In the genomic region with DNA sequence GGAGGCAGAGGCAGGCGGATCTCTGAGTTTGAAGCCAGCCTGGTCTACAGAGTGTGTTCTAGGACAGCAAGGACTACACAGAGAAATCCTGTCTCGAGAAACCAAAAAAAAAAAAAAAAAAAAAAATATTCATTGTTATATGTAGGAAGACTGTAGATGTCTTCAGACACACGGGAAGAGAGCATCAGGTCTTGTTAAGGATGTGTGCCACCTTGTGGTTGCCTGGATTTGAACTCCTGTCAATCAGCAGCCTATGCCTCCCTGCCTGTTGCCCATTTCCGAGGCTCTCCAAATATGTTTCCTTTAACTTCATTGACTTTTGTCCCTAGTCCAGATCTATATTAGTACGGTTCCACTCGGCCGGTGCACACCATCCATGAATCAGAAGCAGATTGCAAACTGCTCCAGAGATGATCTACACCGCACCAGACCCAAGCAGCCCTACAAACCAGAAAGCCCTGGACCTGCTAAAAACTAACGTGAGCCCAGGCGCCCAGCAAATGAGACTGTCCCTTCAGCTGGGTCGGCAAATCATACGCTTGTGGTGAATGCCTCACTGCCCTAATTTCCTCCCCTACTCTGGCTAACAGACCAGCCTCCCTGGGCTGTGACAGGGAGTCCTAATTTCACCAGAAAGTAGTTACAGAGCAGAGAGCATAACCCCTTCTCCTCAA, we compare ENCODE assay signal across 8 mouse cellular contexts. TPM values are rescaled to one million over a fixed set of nuclear protein-coding genes. Genes with fewer than 3 reads are reported as not detected.
A peak's percentile ranks its signal among the peaks of the same experiment; 100 is the strongest.
DNase-seq lines count a peak whose midpoint lies in the region; ATAC-seq and TF ChIP-seq lines count a peak whose summit lies in the region.

No protein-coding gene starts in this region.

- peaks cover 25% of the 10 kb centered on the region for H3K4me1 ChIP-seq in lung, adult 2 months (ENCODE audit: control insufficient read depth, insufficient read depth, low read length)

- DNase-seq in gastrocnemius, adult 2 months: no peak
- no peak for DNase-seq in gastrocnemius, adult 18-20 months (ENCODE audit: low spot score)
- DNase-seq in lung, adult 2 months: no peak
- DNase-seq in lung, postnatal 10 days: no peak
- DNase-seq in ES-CJ7 (ENCODE audit: low read depth, low spot score): peak; percentile 44
- DNase-seq in kidney, postnatal 4 days: peak; percentile 20 to 35
- DNase-seq in gastrocnemius, postnatal 10 days: no peak

- no peak overlapping the region for H3K4me3 ChIP-seq in gastrocnemius, adult 2 months
- no peak overlapping the region for H3K4me3 ChIP-seq in lung, adult 2 months (replicated peaks; ENCODE audit: extremely low read depth, low read depth, low read length)

- TF ChIP-seq CTCF in gastrocnemius, adult 2 months (IDR thresholded peaks at IDR 0.05): peak; percentile 28; the same call in 1 of the 2 replicates
- TF ChIP-seq CTCF in lung, adult 2 months (IDR thresholded peaks at IDR 0.05; ENCODE audit: insufficient read depth, low read length): peak; percentile 11; the same call in 1 of the 2 replicates

- ATAC-seq in frontal cortex, adult (ENCODE audit: low TSS enrichment): no peak

- intact Hi-C loops in gastrocnemius, adult 2 months (cut with DNase I): loop anchor here (5.0 kb wide), 2 partner anchors 40 to 100 kb away; partner anchors contain the start of genes Gm38431, Icam5 and Raver1

- 70% methylated on average over 12 of the region's 12 CpGs for WGBS in lung, adult 2 months

- no peak overlapping the region for H3K27ac ChIP-seq in gastrocnemius, adult 2 months

- no peak for TF ChIP-seq POLR2A in lung, adult 2 months (IDR thresholded peaks at IDR 0.05; ENCODE audit: borderline replicate concordance, extremely low read depth, low read depth, low read length)

RNA-seq across cellular contexts. Expression of gene Tyk2, which starts 1.2 kb away (rescaled TPM):
- 1 to 10 TPM; 4.4 to 5.9 TPM for total RNA-seq in gastrocnemius, adult 2 months (2021)
- 1 to 10 TPM; 5.0 to 6.1 TPM for total RNA-seq in gastrocnemius, adult 18-20 months (2021)
- 33.7 and 34.3 TPM in 2 replicates for polyA plus RNA-seq in lung, adult 2 months (2012; rRNA removed)
- total RNA-seq in gastrocnemius, postnatal 10 days (2021): 1 to 10 TPM; 5.1 to 7.6 TPM

RNA-seq across cellular contexts. Expression of gene Cdc37, which starts 17.5 kb away (rescaled TPM):
- 100 to 1,000 TPM; 116 to 139 TPM for total RNA-seq in gastrocnemius, adult 2 months (2021)
- total RNA-seq in gastrocnemius, adult 18-20 months (2021): 100 to 1,000 TPM; 128 to 140 TPM
- polyA plus RNA-seq in lung, adult 2 months (2012; rRNA removed): 49.3 and 65.5 TPM in 2 replicates
- total RNA-seq in gastrocnemius, postnatal 10 days (2021): 100 to 1,000 TPM; 138 to 151 TPM

RNA-seq across cellular contexts. Expression of gene Pde4a, which starts 33.3 kb away (rescaled TPM):
- total RNA-seq in gastrocnemius, adult 2 months (2021): 10 to 100 TPM; 39.0 to 66.8 TPM
- total RNA-seq in gastrocnemius, adult 18-20 months (2021): 10 to 100 TPM; 45.0 to 52.4 TPM
- polyA plus RNA-seq in lung, adult 2 months (2012; rRNA removed): 13.1 and 13.8 TPM in 2 replicates
- total RNA-seq in gastrocnemius, postnatal 10 days (2021): 10 to 100 TPM; 22.1 to 23.2 TPM

RNA-seq across cellular contexts. Expression of gene Raver1, which starts 40.4 kb away (rescaled TPM):
- total RNA-seq in gastrocnemius, adult 2 months (2021): 10 to 100 TPM; 17.1 to 19.5 TPM
- 10 to 100 TPM; 16.8 to 20.2 TPM for total RNA-seq in gastrocnemius, adult 18-20 months (2021)
- 61.9 and 63.4 TPM in 2 replicates for polyA plus RNA-seq in lung, adult 2 months (2012; rRNA removed)
- total RNA-seq in gastrocnemius, postnatal 10 days (2021): 10 to 100 TPM; 22.1 to 25.6 TPM

RNA-seq across cellular contexts. Expression of gene Gm38431, which starts 40.4 kb away (rescaled TPM):
- total RNA-seq in gastrocnemius, adult 2 months (2021): 1 to 10 TPM; 1.2 to 1.6 TPM
- total RNA-seq in gastrocnemius, adult 18-20 months (2021): under 1 TPM; 0.43 to 0.64 TPM
- polyA plus RNA-seq in lung, adult 2 months (2012; rRNA removed): 3.0 and 9.7 TPM in 2 replicates
- total RNA-seq in gastrocnemius, postnatal 10 days (2021): 1 to 10 TPM in 1 of 2 experiments, under 1 TPM in 1; 0.61 to 1.2 TPM

Comparison
In these comparisons a context has a peak if more than half of its experiments do, and no peak if none do; other contexts are left out.
1. DNase-seq: peak in ES-CJ7 (single experiment) and kidney, postnatal 4 days (2 of 2); none in gastrocnemius, adult 2 months (single experiment), gastrocnemius, adult 18-20 months (single experiment), lung, adult 2 months (single experiment), lung, postnatal 10 days (single experiment) and gastrocnemius, postnatal 10 days (single experiment).